Mouse (Mus musculus): ENCODE results near the gene Pdcd1.
A peak's percentile ranks its signal among the peaks of the same experiment; 100 is the strongest.
"Not testable (repeated sequence)": the region's sequence is repeated elsewhere in the genome, so short reads cannot be mapped to it uniquely, and the experiment has no call there.

Gene Pdcd1

DNA sequence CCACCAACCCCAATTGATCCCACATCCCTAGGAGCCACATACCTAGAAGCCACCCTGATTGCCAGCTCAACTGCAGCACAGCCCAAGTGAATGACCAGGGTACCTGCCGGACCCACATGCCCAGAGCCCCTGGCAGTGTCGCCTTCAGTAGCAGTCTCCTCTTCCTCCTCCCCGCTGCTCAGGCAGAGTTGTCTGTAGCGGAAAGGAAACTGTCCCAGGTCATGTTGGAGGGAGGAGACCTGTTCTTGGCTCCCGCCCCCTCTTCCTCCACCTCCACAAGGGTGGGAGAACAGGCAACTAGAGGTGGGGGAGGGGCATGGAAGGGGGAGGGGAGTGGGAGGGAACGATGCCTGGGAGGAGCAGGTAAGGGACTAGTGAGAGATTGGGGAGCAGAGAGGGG, at the start of gene Pdcd1:
TSS of gene Pdcd1 (minus strand) at position 181 of the 400 bp plus-strand sequence.
- no peak for DNase-seq (ENCODE audit: low read depth, low spot score)

DNA sequence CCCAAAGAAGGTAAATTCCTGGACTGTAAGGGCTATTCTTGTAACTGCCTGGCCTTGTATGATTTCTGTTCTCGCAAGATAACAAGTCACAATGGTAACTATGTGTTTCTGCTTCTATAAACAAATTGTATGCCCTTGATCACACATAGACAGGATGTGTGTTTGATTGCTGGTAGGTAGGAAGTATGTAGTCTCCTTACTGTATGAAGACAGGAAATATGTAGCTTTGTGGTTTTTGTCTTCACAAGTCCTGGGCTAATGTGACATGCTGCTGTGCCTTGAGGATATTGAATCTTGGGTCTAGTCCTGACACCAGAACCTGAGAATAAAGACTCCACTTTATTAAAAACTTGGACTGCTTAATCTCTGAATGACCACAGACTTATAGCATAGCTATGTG, 39.4 kb upstream of the Pdcd1 start:
- no peak for DNase-seq (ENCODE audit: low read depth, low spot score)

DNA sequence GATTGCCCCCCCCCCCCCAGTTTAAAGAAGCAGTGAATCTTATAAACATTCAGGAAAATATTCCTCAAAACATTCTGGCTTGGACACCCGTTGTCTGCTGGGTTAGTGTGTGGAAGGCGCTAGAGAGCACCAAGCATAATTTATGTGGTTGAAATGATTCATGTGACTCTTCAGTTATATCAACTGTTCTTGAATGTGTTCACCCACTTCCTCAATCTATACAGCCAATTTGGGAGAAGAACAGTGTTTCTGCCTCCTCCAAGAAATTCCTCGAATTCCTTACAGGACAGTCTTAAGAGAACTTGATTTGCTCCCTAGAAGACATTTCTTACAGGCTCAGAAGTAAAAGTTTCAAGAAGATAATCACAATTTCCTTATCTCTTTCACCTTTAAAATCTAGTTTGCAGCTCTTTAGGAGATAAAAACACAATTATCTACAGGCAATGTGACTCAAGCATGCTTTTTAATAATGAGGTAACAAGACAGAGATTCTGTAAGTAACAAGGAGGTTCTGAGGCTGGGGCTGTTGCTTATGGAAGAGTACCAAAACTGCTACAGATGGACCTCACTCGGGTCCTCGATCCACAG, 34.1 kb upstream of the Pdcd1 start:
- peak; percentile 9 for DNase-seq (ENCODE audit: low read depth, low spot score)

DNA sequence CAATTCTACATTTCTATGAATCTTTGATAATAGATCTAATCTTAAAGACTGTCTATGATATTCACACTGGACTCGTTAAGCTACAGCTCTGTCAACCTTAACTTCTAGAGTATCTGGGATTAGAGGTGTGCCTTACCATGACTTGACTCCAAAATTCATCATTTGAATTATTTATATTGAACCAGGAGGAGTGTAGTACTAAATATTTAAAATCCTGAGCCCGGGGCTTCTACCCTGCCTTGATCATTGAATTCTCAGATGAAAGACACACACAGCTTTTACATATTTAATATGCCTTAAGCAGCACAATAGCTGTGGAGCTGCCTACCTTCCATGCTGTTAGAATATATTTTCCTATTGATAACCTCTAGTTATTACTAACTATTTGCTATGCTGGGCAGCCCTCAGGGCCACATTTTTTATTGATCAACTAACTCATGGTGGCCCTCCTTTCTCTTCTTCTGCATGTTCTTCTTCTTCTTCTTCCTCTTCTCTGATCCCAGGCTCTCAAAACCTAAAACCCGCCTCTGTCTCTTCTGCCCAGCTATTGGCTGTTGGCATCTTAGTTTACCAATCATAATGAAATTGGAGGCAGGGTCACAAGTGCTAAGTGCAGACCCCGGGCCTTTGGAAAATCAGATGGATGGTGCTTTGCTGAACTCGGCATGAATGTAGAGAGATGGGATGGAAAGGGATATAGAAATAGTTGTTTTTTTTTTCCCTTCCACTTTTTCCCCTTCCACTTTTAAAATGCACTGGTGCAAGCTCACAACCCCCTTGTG, 33.2 kb upstream of the Pdcd1 start:
- DNase-seq (ENCODE audit: low read depth, low spot score), result no peak

DNA sequence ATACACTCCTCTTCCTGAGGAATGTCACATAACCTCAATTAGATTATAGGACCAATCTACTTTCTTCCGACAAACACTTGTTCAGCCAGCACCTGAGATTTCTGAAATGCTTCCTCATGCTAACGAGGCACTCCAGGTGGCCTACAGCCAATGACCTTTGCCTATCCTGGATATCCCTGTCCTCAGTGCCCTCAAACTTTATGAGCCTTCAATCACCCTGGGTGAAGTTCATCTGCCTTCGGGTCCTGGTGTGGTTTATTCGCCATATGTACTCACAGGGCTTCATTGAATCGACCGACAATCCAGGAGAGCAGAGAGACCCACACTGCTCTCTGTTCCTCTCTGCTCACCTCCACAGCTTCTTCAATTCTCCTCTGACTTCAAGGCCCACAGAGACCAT, 29.4 kb upstream of the Pdcd1 start:
- DNase-seq (ENCODE audit: low read depth, low spot score), result no peak

DNA sequence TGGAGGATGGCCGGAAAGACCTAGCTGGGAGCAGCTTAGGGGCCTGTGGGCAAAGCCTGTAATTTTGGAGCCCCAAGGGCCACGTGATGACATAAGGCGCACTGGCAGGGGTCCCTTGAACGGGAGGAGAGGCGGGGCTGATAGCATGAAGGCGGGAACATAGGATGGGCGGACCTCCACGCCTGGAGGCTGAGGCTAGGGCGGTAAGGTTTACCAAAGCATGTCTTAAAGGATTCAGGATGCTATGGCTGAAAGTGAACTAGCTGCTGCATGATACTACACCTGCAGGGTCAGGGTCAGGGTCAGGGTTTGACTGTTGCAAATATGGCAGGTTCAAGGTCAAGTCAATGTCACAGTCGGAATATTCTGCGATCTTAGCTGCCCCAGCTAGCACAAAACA, 28.8 kb upstream of the Pdcd1 start:
- no peak for DNase-seq (ENCODE audit: low read depth, low spot score)

DNA sequence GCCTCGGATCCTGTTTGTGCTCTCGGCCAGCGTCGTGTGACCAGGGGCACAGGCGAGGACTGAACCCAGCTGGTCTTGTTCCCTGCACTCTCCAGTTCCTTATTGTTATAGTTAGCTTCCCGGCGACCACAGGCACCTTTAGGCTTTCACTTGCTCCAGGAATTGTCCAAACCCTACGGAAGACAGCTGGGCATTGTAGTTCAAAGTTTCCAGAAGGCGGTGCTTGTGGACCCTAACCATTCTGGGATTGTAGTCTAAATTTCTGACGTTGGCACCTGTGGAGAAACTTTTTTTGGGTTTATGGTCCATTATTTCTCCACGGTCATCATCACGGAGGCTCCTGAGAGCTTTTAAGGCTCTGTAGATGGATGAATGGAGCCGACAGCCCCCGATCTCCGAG, 28.4 kb upstream of the Pdcd1 start:
- DNase-seq (ENCODE audit: low read depth, low spot score), result no peak

DNA sequence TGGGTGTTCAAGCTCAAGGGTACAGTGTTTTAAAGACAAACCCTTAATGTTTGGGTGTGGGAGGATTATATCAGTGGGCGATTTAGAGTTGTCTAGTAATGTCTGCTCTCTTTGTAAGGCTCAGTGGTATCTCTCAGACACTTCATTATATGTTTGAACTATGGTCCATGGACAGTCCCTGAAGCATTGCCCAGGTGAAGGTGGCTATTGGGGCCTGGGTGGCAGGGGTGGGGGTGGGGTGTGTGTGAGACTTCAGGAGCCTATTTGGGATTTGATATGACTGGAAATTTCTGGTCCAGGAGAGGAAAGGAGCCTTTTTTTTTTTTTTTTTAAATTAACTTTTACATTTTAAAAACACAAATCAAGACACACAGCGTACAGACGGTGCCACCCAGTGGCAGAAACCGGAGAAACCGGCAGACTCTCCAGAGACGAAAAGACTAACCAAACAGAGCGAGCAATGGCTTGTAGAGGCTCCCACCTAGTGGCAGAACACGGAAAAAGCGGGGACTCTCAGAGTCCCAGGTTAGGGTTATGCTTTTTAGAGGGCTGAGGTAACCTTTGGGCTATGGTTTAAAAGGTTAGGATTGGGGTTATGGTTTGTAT, 26.6 kb upstream of the Pdcd1 start:
- DNase-seq (ENCODE audit: low read depth, low spot score), result peak; percentile 91

DNA sequence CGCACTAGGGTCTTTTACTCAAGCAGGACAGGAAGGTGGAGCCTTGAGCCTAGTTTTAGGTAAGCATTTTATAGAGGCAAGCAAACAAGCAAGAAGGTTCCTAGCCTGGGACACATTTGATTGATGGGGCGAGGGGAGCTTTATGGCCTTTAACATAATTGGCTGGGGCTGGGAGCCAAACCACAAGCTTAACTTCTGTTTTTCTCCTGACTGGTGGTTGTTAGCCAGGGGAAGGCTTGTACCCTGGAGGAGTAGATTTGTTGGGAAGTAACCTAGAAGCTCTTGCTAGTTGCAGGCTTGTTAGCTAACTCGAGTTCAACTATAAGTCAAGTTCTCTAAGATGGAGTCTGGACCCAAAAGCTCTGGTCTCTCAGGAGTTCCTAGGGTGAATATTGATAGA, 26.0 kb upstream of the Pdcd1 start:
- DNase-seq (ENCODE audit: low read depth, low spot score), result peak; percentile 56

DNA sequence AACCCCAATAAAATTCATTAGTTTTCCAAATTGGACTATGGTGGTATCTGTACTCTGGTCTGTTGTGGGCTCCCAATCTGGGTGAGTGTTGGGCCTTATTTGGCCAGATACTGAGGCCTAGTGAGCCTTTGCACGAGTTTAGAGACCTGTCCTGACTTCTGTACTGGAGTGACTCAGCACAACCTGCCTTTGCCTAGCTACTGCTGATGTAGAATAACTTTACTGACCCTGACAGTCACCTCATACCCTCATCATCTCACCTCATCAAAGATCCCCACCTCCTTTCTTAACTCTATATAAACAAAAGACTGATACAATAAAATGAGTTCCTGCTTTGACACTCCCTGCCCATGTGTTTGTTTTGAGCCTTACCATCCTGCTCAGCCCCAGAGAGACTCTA, 24.3 kb upstream of the Pdcd1 start:
- no peak for DNase-seq (ENCODE audit: low read depth, low spot score)

DNA sequence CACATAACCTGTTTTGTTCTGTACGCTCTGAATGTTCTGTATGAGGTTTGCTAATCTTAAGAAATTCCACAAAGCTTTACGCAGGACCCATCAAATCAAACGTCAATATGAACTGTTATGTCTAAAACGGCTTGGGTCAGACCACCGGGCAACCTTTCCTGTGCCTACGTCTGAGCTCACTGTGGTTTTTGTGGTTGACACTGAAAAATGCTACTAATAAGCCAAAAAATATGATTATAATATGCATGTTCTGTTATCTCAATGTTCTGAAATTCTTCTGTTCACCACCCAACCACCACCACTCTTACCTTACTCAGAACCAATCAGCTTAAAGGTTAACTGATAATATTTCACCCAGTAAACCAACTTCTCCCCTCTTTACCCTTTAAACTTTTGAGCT, 22.4 kb upstream of the Pdcd1 start:
- no peak for DNase-seq (ENCODE audit: low read depth, low spot score)

DNA sequence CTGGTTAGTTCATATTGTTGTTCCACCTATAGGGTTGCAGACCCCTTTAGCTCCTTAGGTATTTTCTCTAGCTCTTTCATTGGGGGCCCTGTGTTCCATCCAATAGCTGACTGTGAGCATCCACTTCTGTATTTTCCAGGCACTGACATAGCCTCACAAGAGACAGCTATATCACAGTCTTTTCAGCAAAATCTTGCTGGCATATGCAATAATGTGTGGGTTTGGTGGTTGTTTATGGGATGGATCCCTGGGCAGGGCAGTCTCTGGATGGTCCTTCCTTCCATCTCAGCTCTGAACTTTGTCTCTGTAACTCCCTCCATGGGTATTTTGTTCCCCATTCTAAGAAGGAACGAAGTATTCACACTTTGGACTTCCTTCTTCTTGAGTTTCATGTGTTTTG, 5.9 kb upstream of the Pdcd1 start:
- DNase-seq (ENCODE audit: low read depth, low spot score), result not testable (repeated sequence)

DNA sequence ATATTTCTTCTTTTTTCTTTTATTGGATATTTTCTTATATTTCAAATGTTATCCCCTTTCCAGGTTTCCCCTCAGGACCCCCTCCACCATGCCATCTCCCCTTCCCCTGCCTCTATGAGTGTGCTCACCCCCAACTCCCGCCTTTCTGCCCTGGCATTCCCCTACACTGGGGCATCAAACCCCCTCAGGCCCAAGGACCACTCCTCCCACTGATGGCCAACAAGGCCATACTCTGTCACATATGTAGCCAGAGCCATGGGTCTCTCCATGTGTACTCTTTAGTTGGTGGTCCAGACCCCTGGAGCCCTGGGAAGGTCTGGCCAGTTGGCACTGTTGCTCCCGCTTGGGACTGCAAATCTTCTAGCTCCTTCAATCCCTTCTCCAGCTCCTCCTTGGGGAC, 5.0 kb upstream of the Pdcd1 start:
- DNase-seq (ENCODE audit: low read depth, low spot score), result no peak

DNA sequence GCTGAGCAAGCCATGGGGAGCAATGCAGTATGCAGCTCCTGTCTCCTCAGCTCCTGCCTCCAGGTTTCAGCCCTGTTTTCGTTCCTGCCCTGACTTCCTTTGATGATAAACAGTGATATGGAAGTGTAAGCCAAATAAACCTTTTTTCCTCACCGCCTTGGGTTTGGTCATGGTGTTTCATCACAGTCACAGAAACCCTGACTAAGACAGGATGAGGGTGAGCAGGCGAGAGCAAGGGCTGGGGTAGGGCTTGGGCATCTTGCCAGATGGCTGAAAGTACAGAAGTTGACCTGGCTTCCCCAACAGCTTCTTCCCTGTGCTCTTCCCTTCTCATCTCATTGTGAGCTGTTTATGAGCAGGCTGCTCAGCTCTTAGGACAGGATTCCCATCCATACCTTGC, 3.6 kb upstream of the Pdcd1 start:
- DNase-seq (ENCODE audit: low read depth, low spot score), result no peak

DNA sequence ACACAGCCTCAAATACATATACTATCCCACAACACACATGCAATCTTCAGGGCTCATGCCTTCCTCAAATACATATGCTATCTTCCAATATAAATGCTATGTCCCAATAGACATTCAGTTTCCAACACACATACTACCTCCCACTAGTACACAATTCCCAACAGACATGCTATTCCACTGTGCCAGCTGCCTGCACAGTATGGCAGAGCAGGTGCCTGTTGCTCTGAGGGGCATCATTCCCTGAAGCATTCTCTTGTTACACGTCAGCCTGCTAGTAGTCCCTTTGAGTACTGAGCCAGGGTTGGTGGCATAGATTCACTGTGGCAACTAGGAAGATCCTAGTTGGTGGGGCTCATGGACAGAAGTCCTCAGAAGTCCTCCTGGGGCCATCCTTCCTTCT, 2.1 kb upstream of the Pdcd1 start:
- no peak for DNase-seq (ENCODE audit: low read depth, low spot score)

DNA sequence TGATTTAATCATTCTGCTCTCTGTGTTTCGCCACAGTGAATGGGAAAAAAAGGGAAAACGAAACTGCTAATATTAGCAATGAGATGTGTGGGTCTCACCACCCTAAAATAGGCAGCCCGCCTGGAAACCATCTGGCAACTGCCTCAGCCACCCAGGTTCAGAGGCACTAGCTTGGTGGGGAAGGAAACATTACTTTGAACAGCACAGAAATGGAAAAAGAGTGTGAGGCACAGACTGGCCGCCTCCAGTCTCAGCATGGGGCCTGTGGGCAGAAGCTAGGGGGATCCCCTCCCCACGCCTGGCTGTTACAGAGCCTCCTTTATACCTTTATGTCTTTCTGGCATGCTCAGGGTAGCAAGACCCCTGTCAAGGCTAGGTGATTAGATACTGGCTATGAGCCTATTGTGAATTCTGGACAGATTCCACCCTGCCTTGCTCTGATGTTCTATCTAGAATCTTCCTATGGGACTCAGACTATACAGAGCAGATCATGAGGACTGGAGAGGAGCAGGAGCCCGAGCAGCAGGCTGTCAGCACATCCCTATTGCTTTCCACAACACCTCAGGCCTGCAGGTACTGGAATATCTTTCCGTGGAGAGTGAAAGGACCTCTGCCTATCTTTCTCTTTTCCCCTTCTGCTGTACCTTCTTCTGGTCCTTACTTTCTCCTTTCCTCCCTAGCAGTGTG, 1.3 kb upstream of the Pdcd1 start:
- no peak for DNase-seq (ENCODE audit: low read depth, low spot score)

DNA sequence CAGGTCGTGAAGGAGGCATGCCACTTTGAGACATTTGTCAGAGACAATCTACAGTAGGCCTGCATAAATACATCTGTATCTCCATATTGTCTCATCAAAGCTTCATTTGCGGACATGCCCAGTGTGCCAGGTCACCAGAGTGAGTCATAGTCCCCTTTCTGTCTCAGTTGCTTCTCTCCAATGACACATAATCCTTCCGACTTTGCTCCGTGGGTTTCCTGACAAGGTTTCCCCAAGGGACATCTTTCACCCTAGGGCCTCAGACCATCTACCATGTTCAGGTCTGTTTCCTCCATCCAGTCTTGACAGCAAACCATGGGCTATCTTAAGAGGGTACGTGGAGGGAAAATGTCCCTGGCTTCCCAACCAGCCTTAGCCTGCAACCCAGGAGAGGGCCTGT, 1.2 kb downstream of the Pdcd1 start:
- no peak for DNase-seq (ENCODE audit: low read depth, low spot score)

DNA sequence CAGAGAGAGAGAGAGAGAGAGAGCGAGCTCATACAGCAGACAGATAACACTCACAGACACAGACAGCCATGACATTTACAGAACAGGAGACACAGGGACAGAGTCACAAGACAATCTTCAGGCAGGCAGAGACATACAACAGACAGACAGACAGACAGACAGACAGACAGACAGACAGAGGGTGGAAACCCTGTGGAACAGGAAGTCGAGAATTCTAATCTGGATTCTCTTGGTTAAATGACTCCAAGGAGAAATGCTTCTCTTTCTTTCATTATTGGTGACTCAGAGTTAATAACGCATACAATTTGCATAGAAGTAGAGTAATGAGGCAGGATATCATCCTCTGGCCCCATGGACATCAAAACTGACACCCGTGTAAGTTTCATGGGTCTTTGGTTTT, 5.8 kb downstream of the Pdcd1 start:
- no peak for DNase-seq (ENCODE audit: low read depth, low spot score)

DNA sequence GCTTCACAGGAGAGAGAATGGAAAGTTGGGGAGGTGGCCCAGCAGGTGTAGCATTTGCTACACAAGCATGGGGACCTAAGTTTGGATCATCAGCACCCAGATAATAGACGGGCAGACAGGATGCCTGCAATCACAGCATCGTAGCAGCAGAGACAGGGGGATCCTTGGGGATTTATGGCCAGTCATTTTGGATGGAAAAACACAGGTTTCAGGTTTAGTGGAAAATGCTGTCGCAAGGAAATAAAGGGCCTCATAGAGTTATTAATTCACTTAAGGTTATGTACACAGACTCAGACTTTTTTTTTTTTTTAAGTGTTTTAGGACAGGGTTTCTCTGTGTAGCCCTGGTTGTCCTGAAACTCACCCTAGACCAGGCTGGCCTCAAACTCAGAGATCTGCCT, 6.8 kb downstream of the Pdcd1 start:
- DNase-seq (ENCODE audit: low read depth, low spot score), result no peak

DNA sequence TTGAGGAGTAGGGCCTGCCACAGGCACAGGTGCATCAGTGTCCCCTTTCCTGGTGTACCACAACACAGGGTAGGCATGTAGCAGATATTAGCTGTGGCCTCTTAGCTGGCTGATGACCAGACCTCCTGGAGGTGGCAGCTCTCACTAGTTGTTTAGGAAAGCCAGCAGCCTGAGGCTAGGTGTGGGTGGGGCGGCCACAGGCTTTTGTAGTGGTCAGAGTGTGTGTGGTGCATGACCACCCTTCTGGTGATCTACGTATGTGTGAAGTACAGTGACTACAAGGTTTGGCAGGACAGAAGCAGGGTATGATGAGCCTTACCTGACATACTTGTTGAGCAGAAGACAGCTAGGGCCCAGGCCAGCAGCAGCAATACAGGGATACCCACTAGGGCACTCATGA, 12.0 kb downstream of the Pdcd1 start:
- DNase-seq (ENCODE audit: low read depth, low spot score), result no peak

DNA sequence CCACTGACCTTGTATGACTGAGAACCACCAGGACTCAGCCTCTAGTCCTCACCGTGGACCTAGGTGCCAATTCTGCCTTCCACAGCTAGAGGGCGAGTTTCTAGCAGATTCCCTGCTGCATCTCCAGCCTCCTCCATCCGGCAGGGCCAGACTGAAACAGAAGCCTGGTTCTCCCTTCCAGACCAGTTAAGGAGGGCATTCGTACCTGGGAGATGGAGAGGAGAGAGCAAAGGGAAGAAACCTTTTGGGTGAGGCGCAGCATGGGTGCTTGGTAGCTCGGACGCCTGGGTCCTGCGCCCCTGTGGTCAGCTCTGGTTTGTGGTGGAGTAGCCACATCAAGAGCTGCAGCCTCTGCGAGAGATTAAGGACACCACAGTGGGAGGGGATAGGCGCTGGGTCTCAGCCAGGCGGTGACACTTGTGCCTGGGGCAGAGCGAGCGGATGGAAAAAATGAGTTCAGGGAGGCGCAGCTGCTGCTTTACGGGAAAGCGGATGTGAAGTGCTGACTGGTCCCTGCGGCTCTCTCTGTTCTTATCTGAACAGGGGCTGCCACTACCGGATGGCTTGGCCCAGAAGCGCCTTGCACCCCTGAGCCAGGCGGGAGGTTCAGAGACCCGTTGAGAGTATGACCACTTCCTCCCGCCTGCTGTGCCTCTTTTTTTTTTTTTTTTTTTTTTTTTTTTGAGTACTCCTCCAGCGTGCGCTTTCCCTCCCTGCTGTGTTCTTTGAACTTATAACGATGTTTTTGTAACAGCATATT, 17.2 kb downstream of the Pdcd1 start:
- DNase-seq (ENCODE audit: low read depth, low spot score), result peak; percentile 80

DNA sequence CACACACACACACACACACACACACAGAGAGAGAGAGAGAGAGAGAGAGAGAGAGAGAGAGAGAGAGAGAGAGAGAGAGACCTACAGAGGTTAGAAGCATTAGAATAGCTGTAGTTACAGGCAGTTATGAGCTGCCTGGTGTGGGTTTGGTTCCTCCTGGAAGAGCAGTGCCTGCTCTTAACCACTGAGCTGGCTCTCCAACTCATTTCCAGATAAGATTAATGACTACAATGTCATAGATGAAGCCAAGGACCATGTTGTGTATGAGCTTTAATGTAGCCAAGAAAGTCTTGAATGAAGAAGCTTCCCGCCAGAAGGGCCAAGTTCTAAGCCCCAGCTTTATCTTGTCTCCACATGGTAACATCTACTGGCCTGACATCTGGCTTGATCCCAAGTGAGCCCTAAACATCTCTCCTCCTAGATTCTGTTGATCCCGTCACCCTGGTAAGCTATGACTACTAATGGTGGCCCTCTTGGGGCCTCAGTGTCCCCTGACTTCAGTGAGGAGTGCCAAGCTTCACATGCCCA, 19.2 kb downstream of the Pdcd1 start:
- no peak for DNase-seq (ENCODE audit: low read depth, low spot score)

All from 3T3-L1 (cell line).